ENCODE assay signal across 8 mouse cellular contexts in genomic region chr1:84581812-84582211, GRCm38 (mm10).
A peak's percentile ranks its signal among the peaks of the same experiment; 100 is the strongest.
DNase-seq lines count a peak whose midpoint lies in the region; ATAC-seq and TF ChIP-seq lines count a peak whose summit lies in the region.

No protein-coding gene starts in this region.

- TF ChIP-seq CTCF in liver, embryonic 14.5 days (IDR thresholded peaks at IDR 0.05; ENCODE audit: low read depth): peak; percentile 53

- H3K9me3 ChIP-seq in liver, embryonic 14.5 days (ENCODE audit: control insufficient read depth, low read length): no peaks in the 10 kb centered on the region

- no peaks in the 10 kb centered on the region for H3K27me3 ChIP-seq in liver, embryonic 14.5 days (ENCODE audit: control insufficient read depth, insufficient read depth, low read length)

- H3K4me2 ChIP-seq in liver, embryonic 14.5 days (ENCODE audit: low read depth): no peak overlapping the region

- DNase-seq in 416B (ENCODE audit: low read depth): peak; percentile 40
- DNase-seq in adrenal gland, adult 2 months: peak; percentile 67
- peak; percentile 16 for DNase-seq in embryo, embryonic 11.5 days (ENCODE audit: low read depth, low spot score)
- DNase-seq in gastrocnemius, postnatal 4 days (ENCODE audit: low spot score in 2 of 2): peak; percentile 47 to 62
- DNase-seq in kidney, adult 9 months: peak; percentile 49
- no peak for DNase-seq in liver, embryonic 14.5 days (ENCODE audit: low read depth in 3 of 3, low spot score in 3 of 3)
- DNase-seq in right cerebral cortex, adult 18-20 months: peak; percentile 67
- no peak for DNase-seq in MN1 (ENCODE audit: low spot score)

- no peak overlapping the region for H3K9ac ChIP-seq in liver, embryonic 14.5 days (replicated peaks)

- no peak overlapping the region for H3K27ac ChIP-seq in liver, embryonic 14.5 days

- 38% methylated on average over 2 of the region's 2 CpGs for WGBS in liver, embryonic 14.5 days (ENCODE audit: insufficient replicate concordance)

- H3K36me3 ChIP-seq in liver, embryonic 14.5 days (replicated peaks; ENCODE audit: control insufficient read depth, insufficient read depth, low read depth): no peaks in the 10 kb centered on the region

- H3K4me3 ChIP-seq in liver, embryonic 14.5 days (ENCODE audit: insufficient read depth in 1 of 2, low read depth in 2 of 2, low read length in 2 of 2): no peak overlapping the region

- TF ChIP-seq EP300 in liver, embryonic 14.5 days (IDR thresholded peaks at IDR 0.05; ENCODE audit: low read depth): no peak

- H3K4me1 ChIP-seq in liver, embryonic 14.5 days (replicated peaks; ENCODE audit: control insufficient read depth in 2 of 2, insufficient read depth in 2 of 2, low read length in 1 of 2): no peaks in the 10 kb centered on the region

- ATAC-seq in liver, embryonic 14.5 days (ENCODE audit: insufficient read depth): no peak

Comparison
In these comparisons a context has a peak if more than half of its experiments do, and no peak if none do; other contexts are left out.
1. DNase-seq: peak in 416B (single experiment), adrenal gland, adult 2 months (single experiment), embryo, embryonic 11.5 days (single experiment), gastrocnemius, postnatal 4 days (2 of 2), kidney, adult 9 months (single experiment) and right cerebral cortex, adult 18-20 months (single experiment); none in liver, embryonic 14.5 days (0 of 3) and MN1 (single experiment).